Mouse (Mus musculus): ENCODE results near the gene Rexo4. TPM values are rescaled to one million over a fixed set of nuclear protein-coding genes. Genes with fewer than 3 reads are reported as not detected.

Gene Rexo4
- total and polyA plus RNA-seq, 3 experiments, result 8.4 to 13.1 (median 11.2) TPM

DNA sequence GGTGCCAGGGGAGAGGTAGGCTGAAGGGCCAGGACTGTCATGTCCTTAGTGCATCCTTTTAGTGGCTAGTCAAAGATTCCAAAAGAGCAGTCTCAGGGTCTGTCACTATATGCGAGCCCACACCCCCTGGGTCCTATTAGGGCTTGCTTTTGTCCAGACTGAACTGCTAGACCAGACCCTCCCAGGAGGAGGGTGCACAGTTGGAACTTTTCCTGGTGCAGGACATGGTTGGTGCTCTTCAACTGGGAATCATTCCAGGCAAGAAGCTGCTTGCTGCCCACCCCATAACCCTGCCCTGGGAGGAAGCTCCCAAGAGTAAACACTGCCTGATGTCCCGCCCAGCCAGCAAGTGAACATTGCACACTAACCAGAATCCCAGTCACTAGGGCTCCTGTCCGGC, 8.9 kb upstream of the Rexo4 start, which contains the start of gene Adamts13:
Gene Adamts13 (plus strand): TSS at position 301 of the 400 bp plus-strand sequence.
- 64% methylated on average over 3 of the region's 3 CpGs for WGBS

DNA sequence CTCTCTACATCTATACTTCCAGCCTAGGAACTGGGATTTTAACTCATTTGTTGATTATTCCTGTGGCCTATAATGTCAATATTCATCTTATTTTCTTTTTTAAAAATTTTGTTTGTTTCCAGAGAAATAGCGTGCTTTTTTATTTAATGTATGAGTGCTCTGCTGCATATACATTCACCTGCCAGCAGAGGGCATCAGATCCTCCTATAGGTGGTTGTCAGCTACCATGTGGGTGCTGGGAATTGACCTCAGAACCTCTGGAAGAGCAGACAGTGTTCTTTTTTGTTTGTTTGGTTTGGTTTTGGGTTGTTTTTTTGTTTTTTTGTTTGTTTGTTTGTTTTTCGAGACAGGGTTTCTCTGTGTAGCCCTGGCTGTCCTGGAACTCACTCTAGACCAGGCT, 3.1 kb upstream of the Rexo4 start:
- intact Hi-C loops (cut with DNase I), result no loop called here
- WGBS, result 66% methylated on average over 2 of the region's 2 CpGs
- peak; percentile 40 for TF ChIP-seq CTCF (IDR thresholded peaks at IDR 0.05)
- no peak for TF ChIP-seq EP300 (IDR thresholded peaks at IDR 0.05; ENCODE audit: insufficient read depth, low read depth, low read length)
- no peak for TF ChIP-seq POLR2A (IDR thresholded peaks at IDR 0.05; ENCODE audit: insufficient read depth, low read depth, low read length)

More for the DNA sequence above, 8.9 kb upstream of the Rexo4 start, which contains the start of gene Adamts13:
- intact Hi-C loops (cut with DNase I), result no loop called here
- H3K27ac ChIP-seq, result no peak within 1 kb of the TSS
- no peak within 1 kb of the TSS for H3K4me3 ChIP-seq
- no peaks in the 10 kb centered on the region for H3K79me2 ChIP-seq (replicated peaks; ENCODE audit: control insufficient read depth, insufficient read depth, low read length)
- DNase-seq, result no peak
- no peaks in the 10 kb centered on the region for H3K4me1 ChIP-seq (ENCODE audit: control insufficient read depth, insufficient read depth, low read length)
- H3K27me3 ChIP-seq (ENCODE audit: control insufficient read depth, insufficient read depth, low read length), result no peaks in the 10 kb centered on the region; the same call in 1 of the 2 replicates
- no peak within 1 kb of the TSS for H3K9ac ChIP-seq (ENCODE audit: low read depth, low read length)
- no peaks in the 10 kb centered on the region for H3K36me3 ChIP-seq (ENCODE audit: control insufficient read depth, insufficient read depth, low read length)
- TF ChIP-seq POLR2A (IDR thresholded peaks at IDR 0.05; ENCODE audit: insufficient read depth, low read depth, low read length) (no peak), CTCF (IDR thresholded peaks at IDR 0.05) (no peak), EP300 (IDR thresholded peaks at IDR 0.05; ENCODE audit: insufficient read depth, low read depth, low read length) (no peak)

DNA sequence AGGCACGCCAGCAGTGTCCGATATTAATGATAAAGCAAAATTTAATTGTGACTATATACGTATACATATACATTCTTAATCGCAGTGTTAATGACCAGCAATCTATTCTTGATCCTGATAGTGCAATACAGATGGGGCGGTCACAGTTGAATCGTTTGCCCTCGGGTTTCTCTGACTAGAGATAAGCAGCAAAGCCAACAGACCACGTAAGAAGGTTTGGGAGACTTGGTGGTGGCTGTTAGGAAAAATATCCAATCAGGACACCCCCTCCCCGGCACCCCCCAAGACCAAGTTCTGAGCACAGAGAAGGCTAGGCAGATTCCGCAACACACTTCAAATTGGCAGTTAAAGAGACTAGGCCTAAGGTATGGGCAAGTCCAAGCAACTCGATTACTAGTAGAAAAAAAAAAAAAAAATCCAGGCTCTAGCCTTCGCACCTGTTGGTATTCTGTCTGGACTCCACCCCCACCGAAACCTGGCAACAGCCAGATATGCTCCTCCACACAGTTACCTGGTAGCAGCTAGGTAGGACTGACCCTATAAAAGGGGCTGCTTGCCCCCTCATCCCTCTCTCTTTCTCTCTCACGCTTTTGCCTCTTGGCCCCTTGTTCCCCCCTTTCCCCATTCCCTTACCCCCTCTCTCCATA, 661 bp upstream of the Rexo4 start:
- H3K36me3 ChIP-seq (ENCODE audit: control insufficient read depth, insufficient read depth, low read length), result peaks cover 2% of the 10 kb centered on the region; the same call in 1 of the 2 replicates
- intact Hi-C loops (cut with DNase I), result loop anchor here (2.0 to 5.0 kb wide), 3 partner anchors 34 to 62 kb away; partner anchors contain the start of genes Surf1, Surf2 and Surf6
- DNase-seq, result no peak
- WGBS, result 19% methylated on average over 14 of the region's 14 CpGs
- H3K9ac ChIP-seq (ENCODE audit: low read depth, low read length), result peak overlapping the region; percentile 12
- H3K79me2 ChIP-seq (replicated peaks; ENCODE audit: control insufficient read depth, insufficient read depth, low read length), result no peaks in the 10 kb centered on the region
- peak overlapping the region; percentile 99 for H3K4me3 ChIP-seq
- TF ChIP-seq EP300 (IDR thresholded peaks at IDR 0.05; ENCODE audit: insufficient read depth, low read depth, low read length) (no peak), CTCF (IDR thresholded peaks at IDR 0.05) (no peak), POLR2A (IDR thresholded peaks at IDR 0.05; ENCODE audit: insufficient read depth, low read depth, low read length) (no peak; the same call in 1 of the 2 replicates)
- H3K27ac ChIP-seq, result peak overlapping the region; percentile 97
- H3K4me1 ChIP-seq (ENCODE audit: control insufficient read depth, insufficient read depth, low read length), result peaks cover 1% of the 10 kb centered on the region; the same call in 1 of the 2 replicates
- no peaks in the 10 kb centered on the region for H3K27me3 ChIP-seq (ENCODE audit: control insufficient read depth, insufficient read depth, low read length)

More for the DNA sequence above, 3.1 kb upstream of the Rexo4 start:
- Histone ChIP-seq H3K9ac (ENCODE audit: low read depth, low read length) (no peak overlapping the region), H3K27me3 (ENCODE audit: control insufficient read depth, insufficient read depth, low read length) (no peaks in the 10 kb centered on the region), H3K27ac (no peak overlapping the region), H3K4me3 (no peak overlapping the region), H3K79me2 (replicated peaks; ENCODE audit: control insufficient read depth, insufficient read depth, low read length) (no peaks in the 10 kb centered on the region), H3K4me1 (ENCODE audit: control insufficient read depth, insufficient read depth, low read length) (peaks cover 1% of the 10 kb centered on the region; the same call in 1 of the 2 replicates), H3K36me3 (ENCODE audit: control insufficient read depth, insufficient read depth, low read length) (peaks cover 2% of the 10 kb centered on the region; the same call in 1 of the 2 replicates)
- no peak for DNase-seq

DNA sequence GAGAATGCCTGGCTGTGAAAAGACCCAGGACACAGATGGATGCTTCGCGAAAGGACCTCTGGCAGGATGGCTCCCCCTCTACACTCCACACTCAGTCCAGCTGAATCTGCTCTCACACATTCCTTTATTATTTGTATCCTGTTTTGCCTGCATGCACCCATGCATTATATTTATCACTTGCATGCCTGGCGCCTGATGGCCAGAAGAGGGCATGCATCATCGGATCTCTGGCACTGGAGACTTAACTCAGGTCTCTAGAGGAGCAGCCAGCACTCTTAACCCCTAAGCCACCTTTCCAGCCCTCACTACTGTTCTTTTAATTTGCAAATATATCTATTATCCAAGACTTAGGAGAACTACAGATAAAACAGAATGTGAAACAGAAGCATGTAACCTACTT, 3.4 kb downstream of the Rexo4 start:
- Histone ChIP-seq H3K9ac (ENCODE audit: low read depth, low read length) (no peak overlapping the region), H3K27ac (no peak overlapping the region), H3K79me2 (replicated peaks; ENCODE audit: control insufficient read depth, insufficient read depth, low read length) (no peaks in the 10 kb centered on the region), H3K4me1 (ENCODE audit: control insufficient read depth, insufficient read depth, low read length) (peaks cover 1% of the 10 kb centered on the region; the same call in 1 of the 2 replicates), H3K4me3 (no peak overlapping the region), H3K27me3 (ENCODE audit: control insufficient read depth, insufficient read depth, low read length) (no peaks in the 10 kb centered on the region), H3K36me3 (ENCODE audit: control insufficient read depth, insufficient read depth, low read length) (peaks cover 2% of the 10 kb centered on the region; the same call in 1 of the 2 replicates)
- intact Hi-C loops (cut with DNase I), result loop anchor here (5.0 kb wide), 1 partner anchor 43 kb away; the partner anchor contains the start of genes Surf1 and Surf2
- DNase-seq, result no peak
- TF ChIP-seq POLR2A (IDR thresholded peaks at IDR 0.05; ENCODE audit: insufficient read depth, low read depth, low read length), result no peak
- TF ChIP-seq EP300 (IDR thresholded peaks at IDR 0.05; ENCODE audit: insufficient read depth, low read depth, low read length), result no peak
- peak; percentile 43 for TF ChIP-seq CTCF (IDR thresholded peaks at IDR 0.05)
- 65% methylated on average over 4 of the region's 4 CpGs for WGBS

GRCm38 (mm10) chr2:26957488-26957859, 6.7 kb downstream of the Rexo4 start:
- H3K36me3 ChIP-seq (ENCODE audit: control insufficient read depth, insufficient read depth, low read length), result no peaks in the 10 kb centered on the region
- H3K27me3 ChIP-seq (ENCODE audit: control insufficient read depth, insufficient read depth, low read length), result no peaks in the 10 kb centered on the region
- no peaks in the 10 kb centered on the region; the same call in 1 of the 2 replicates for H3K4me1 ChIP-seq (ENCODE audit: control insufficient read depth, insufficient read depth, low read length)
- no peak for TF ChIP-seq POLR2A (IDR thresholded peaks at IDR 0.05; ENCODE audit: insufficient read depth, low read depth, low read length)
- no peak for TF ChIP-seq CTCF (IDR thresholded peaks at IDR 0.05)
- TF ChIP-seq EP300 (IDR thresholded peaks at IDR 0.05; ENCODE audit: insufficient read depth, low read depth, low read length), result no peak
- intact Hi-C loops (cut with DNase I), result no loop called here
- H3K27ac ChIP-seq, result no peak overlapping the region
- no peak for DNase-seq
- no peaks in the 10 kb centered on the region for H3K79me2 ChIP-seq (replicated peaks; ENCODE audit: control insufficient read depth, insufficient read depth, low read length)
- no peak overlapping the region for H3K4me3 ChIP-seq
- whole genome bisulfite sequencing, result 82% methylated on average over 2 of the region's 2 CpGs
- H3K9ac ChIP-seq (ENCODE audit: low read depth, low read length), result no peak overlapping the region

Measured in heart, adult 2 months (tissue).